Mouse (Mus musculus): ENCODE measurements around the gene Zfp354b. TPM values are rescaled to one million over a fixed set of nuclear protein-coding genes. Genes with fewer than 3 reads are reported as not detected.

Gene Zfp354b
- polyA plus RNA-seq (2015; fragmentation: Nextera tagmentation; extraction: Ambion mirVana) = 1.0 and 1.2 TPM in 2 replicates

GRCm38 (mm10) chr11:50931451-50931866 is at the start of gene Zfp354b:
Gene Zfp354b (minus strand): TSS chr11:50931633.

GRCm38 (mm10) chr11:50966230-50966629 is 34.8 kb upstream of the Zfp354b start, which contains the start of gene Olfr1378:
Gene Olfr1378 (plus strand): TSS chr11:50966530.

GRCm38 (mm10) chr11:50953665-50954064 is 22.2 kb upstream of the Zfp354b start, which contains the start of gene Prop1:
Gene Prop1 (minus strand): TSS chr11:50953765.

GRCm38 (mm10) chr11:50943506-50943905 is 12.1 kb upstream of the Zfp354b start, which contains the start of gene 4933414I15Rik:
Gene 4933414I15Rik (minus strand): TSS chr11:50943765.

GRCm38 (mm10) chr11:50915671-50916320 is 15.6 kb downstream of the Zfp354b start, which contains the start of gene Zfp2:
Gene Zfp2 (minus strand): TSS chr11:50916165.

GRCm38 (mm10) chr11:50887390-50888128 is 43.9 kb downstream of the Zfp354b start, which contains the start of gene Zfp454:
Gene Zfp454 (minus strand): TSS chr11:50887651.

Other genes starting within 250 kb of the Zfp354b start
- gene Zfp354c, start 103.9 kb downstream of the Zfp354b start, polyA plus RNA-seq (2015; fragmentation: Nextera tagmentation; extraction: Ambion mirVana) = 7.7 and 7.9 TPM in 2 replicates
- gene Zfp879, start 90.1 kb downstream of the Zfp354b start, polyA plus RNA-seq (2015; fragmentation: Nextera tagmentation; extraction: Ambion mirVana) = 0.63 and 0.91 TPM in 2 replicates
- not detected in 2 replicates for gene Grm6, start 80.9 kb downstream of the Zfp354b start, polyA plus RNA-seq (2015; fragmentation: Nextera tagmentation; extraction: Ambion mirVana)
- gene Zfp454, start 44.0 kb downstream of the Zfp354b start, polyA plus RNA-seq (2015; fragmentation: Nextera tagmentation; extraction: Ambion mirVana) = 1.4 and 2.1 TPM in 2 replicates
- gene Zfp2, start 15.5 kb downstream of the Zfp354b start, polyA plus RNA-seq (2015; fragmentation: Nextera tagmentation; extraction: Ambion mirVana) = 2.6 and 4.4 TPM in 2 replicates
- not detected in 2 replicates for gene 4933414I15Rik, start 12.1 kb upstream of the Zfp354b start, polyA plus RNA-seq (2015; fragmentation: Nextera tagmentation; extraction: Ambion mirVana)
- not detected in 2 replicates for gene Prop1, start 22.1 kb upstream of the Zfp354b start, polyA plus RNA-seq (2015; fragmentation: Nextera tagmentation; extraction: Ambion mirVana)
- not detected in 2 replicates for gene Olfr1378, start 34.9 kb upstream of the Zfp354b start, polyA plus RNA-seq (2015; fragmentation: Nextera tagmentation; extraction: Ambion mirVana)
- gene Olfr1377, start 50.3 kb upstream of the Zfp354b start, polyA plus RNA-seq (2015; fragmentation: Nextera tagmentation; extraction: Ambion mirVana) = not detected in 2 replicates
- not detected in 2 replicates for gene Olfr51, start 72.0 kb upstream of the Zfp354b start, polyA plus RNA-seq (2015; fragmentation: Nextera tagmentation; extraction: Ambion mirVana)
- gene Olfr54, start 82.6 kb upstream of the Zfp354b start, polyA plus RNA-seq (2015; fragmentation: Nextera tagmentation; extraction: Ambion mirVana) = not detected in 2 replicates
- gene Olfr1375, start 116.5 kb upstream of the Zfp354b start, polyA plus RNA-seq (2015; fragmentation: Nextera tagmentation; extraction: Ambion mirVana) = not detected in 2 replicates
- gene Zfp354a, start 127.6 kb upstream of the Zfp354b start, polyA plus RNA-seq (2015; fragmentation: Nextera tagmentation; extraction: Ambion mirVana) = 4.1 TPM in 2 replicates

Measured in skeletal muscle tissue, postnatal 0 days (tissue).